Mouse (Mus musculus): ENCODE measurements around the gene Ift46. TPM values are rescaled to one million over a fixed set of nuclear protein-coding genes. Genes with fewer than 3 reads are reported as not detected.

Ift46 gene
- total and polyA plus RNA-seq, 3 experiments, result 30.2 to 51.9 TPM; not detected in 1

GRCm38 (mm10) chr9:44828944-44829343 is 61.2 kb downstream of the Ift46 start:
- Histone ChIP-seq H3K4me3 (ENCODE audit: control insufficient read depth in 1 of 2, insufficient read depth in 1 of 2, low read depth in 2 of 2, low read length in 2 of 2) (no peak overlapping the region), H3K27me3 (ENCODE audit: control insufficient read depth in 1 of 2, insufficient read depth in 2 of 2, low read length in 2 of 2) (no peaks in the 10 kb centered on the region), H3K27ac (ENCODE audit: control insufficient read depth, low read depth, low read length) (no peak overlapping the region), H3K4me1 (ENCODE audit: control insufficient read depth in 1 of 2, insufficient read depth in 2 of 2, low read length in 2 of 2) (no peaks in the 10 kb centered on the region), H3K36me3 (ENCODE audit: control insufficient read depth in 1 of 2, insufficient read depth in 2 of 2, low read length in 2 of 2) (peaks cover 0 to 36% of the 10 kb centered on the region in 2 experiments; a peak in 2 of 4 replicates), H3K79me2 (ENCODE audit: control insufficient read depth, insufficient read depth, low read length, poor library complexity) (no peaks in the 10 kb centered on the region), H3K9me3 (replicated peaks; ENCODE audit: insufficient read depth, low read length) (no peaks in the 10 kb centered on the region), H3K9ac (ENCODE audit: control insufficient read depth, low read depth, low read length, poor library complexity, severe bottlenecking) (no peak overlapping the region)
- no peak for DNase-seq (ENCODE audit: low read depth, low spot score)
- TF ChIP-seq NELFE (IDR thresholded peaks at IDR 0.05; ENCODE audit: low read depth, low read length) (no peak), POLR2A (IDR thresholded peaks at IDR 0.05; ENCODE audit: control insufficient read depth in 1 of 2, insufficient read depth in 1 of 2, low read depth in 1 of 2, low read length in 2 of 2, poor library complexity in 1 of 2) (no peak), JUND (IDR thresholded peaks at IDR 0.05; ENCODE audit: low read depth, low read length) (no peak), ELF1 (IDR thresholded peaks at IDR 0.05; ENCODE audit: low read depth, low read length) (no peak), MAFK (IDR thresholded peaks at IDR 0.05; ENCODE audit: borderline replicate concordance, low read depth, low read length) (no peak), MXI1 (IDR thresholded peaks at IDR 0.05; ENCODE audit: low read depth, low read length) (no peak), MEF2A (IDR thresholded peaks at IDR 0.05; ENCODE audit: extremely low read depth, insufficient replicate concordance, low read depth, low read length, poor library complexity, severe bottlenecking) (no peak), MAX (IDR thresholded peaks at IDR 0.05; ENCODE audit: low read length) (no peak), MAZ (IDR thresholded peaks at IDR 0.05; ENCODE audit: low read depth, low read length) (no peak), MYB (IDR thresholded peaks at IDR 0.05; ENCODE audit: low read depth, low read length) (no peak), ZC3H11A (IDR thresholded peaks at IDR 0.05; ENCODE audit: low read depth, low read length) (no peak), SIN3A (IDR thresholded peaks at IDR 0.05; ENCODE audit: low read length) (no peak), MYC (IDR thresholded peaks at IDR 0.05; ENCODE audit: low read depth, low read length) (no peak), POLR2AphosphoS5 (IDR thresholded peaks at IDR 0.05; ENCODE audit: borderline replicate concordance, low read depth, low read length) (no peak), HCFC1 (IDR thresholded peaks at IDR 0.05; ENCODE audit: low read depth, low read length) (no peak), CHD2 (IDR thresholded peaks at IDR 0.05; ENCODE audit: low read length) (no peak), ZKSCAN1 (IDR thresholded peaks at IDR 0.05; ENCODE audit: low read depth, low read length) (no peak)

- Histone ChIP-seq H3K4me3 (ENCODE audit: control insufficient read depth in 1 of 2, insufficient read depth in 1 of 2, low read depth in 2 of 2, low read length in 2 of 2) (no peak overlapping the region), H3K36me3 (ENCODE audit: control insufficient read depth in 1 of 2, insufficient read depth in 2 of 2, low read length in 2 of 2) (peaks cover 0 to 25% of the 10 kb centered on the region in 2 experiments; a peak in 2 of 4 replicates), H3K4me1 (ENCODE audit: control insufficient read depth in 1 of 2, insufficient read depth in 2 of 2, low read length in 2 of 2) (no peaks in the 10 kb centered on the region), H3K9me3 (replicated peaks; ENCODE audit: insufficient read depth, low read length) (no peaks in the 10 kb centered on the region), H3K9ac (ENCODE audit: control insufficient read depth, low read depth, low read length, poor library complexity, severe bottlenecking) (no peak overlapping the region), H3K27me3 (ENCODE audit: control insufficient read depth in 1 of 2, insufficient read depth in 2 of 2, low read length in 2 of 2) (no peaks in the 10 kb centered on the region), H3K79me2 (ENCODE audit: control insufficient read depth, insufficient read depth, low read length, poor library complexity) (no peaks in the 10 kb centered on the region), H3K27ac (ENCODE audit: control insufficient read depth, low read depth, low read length) (no peak overlapping the region)
- TF ChIP-seq MAFK (IDR thresholded peaks at IDR 0.05; ENCODE audit: borderline replicate concordance, low read depth, low read length) (no peak), GATA1 (IDR thresholded peaks at IDR 0.05; ENCODE audit: low read depth, low read length) (no peak), TAL1 (IDR thresholded peaks at IDR 0.05; ENCODE audit: low read length) (no peak), MXI1 (IDR thresholded peaks at IDR 0.05; ENCODE audit: low read depth, low read length) (no peak), SIN3A (IDR thresholded peaks at IDR 0.05; ENCODE audit: low read length) (no peak), POLR2AphosphoS2 (IDR thresholded peaks at IDR 0.05; ENCODE audit: low read length) (no peak), UBTF (IDR thresholded peaks at IDR 0.05; ENCODE audit: borderline replicate concordance, insufficient read depth, low read depth, low read length) (no peak), ZC3H11A (IDR thresholded peaks at IDR 0.05; ENCODE audit: low read depth, low read length) (no peak), RAD21 (IDR thresholded peaks at IDR 0.05; ENCODE audit: low read depth, low read length) (no peak), MYB (IDR thresholded peaks at IDR 0.05; ENCODE audit: low read depth, low read length) (no peak), HCFC1 (IDR thresholded peaks at IDR 0.05; ENCODE audit: low read depth, low read length) (no peak), ELF1 (IDR thresholded peaks at IDR 0.05; ENCODE audit: low read depth, low read length) (no peak), ZMIZ1 (IDR thresholded peaks at IDR 0.05; ENCODE audit: low read depth, low read length) (no peak), MYC (IDR thresholded peaks at IDR 0.05; ENCODE audit: low read depth, low read length) (no peak), GABPA (IDR thresholded peaks at IDR 0.05; ENCODE audit: low read depth, low read length) (no peak)
- DNase-seq (ENCODE audit: low read depth, low spot score), result no peak
Measured at GRCm38 (mm10) chr9:44830506-44830905, 62.8 kb downstream of the Ift46 start.
